Mouse (Mus musculus) megakaryocyte-erythroid progenitor cell, adult 5-6 weeks (primary cell): ENCODE measurements around the gene Anxa7. TPM values are rescaled to one million over a fixed set of nuclear protein-coding genes. Genes with fewer than 3 reads are reported as not detected.

Source experiments
- ATAC-seq: replicated peaks from 2 replicates; pipeline ENCODE4 v1.8.0; 2016; ENCODE audit warnings: mild to moderate bottlenecking, inconsistent platforms; ENCODE audit not compliant: severe bottlenecking, poor library complexity, low FRiP score, low TSS enrichment
- total RNA-seq, 2 experiments: library from RNA; stranded (forward) in 1 of 2; stranded (reverse) in 1 of 2; fragments of 200-1000, 215-1000 nt in 1 of 2; fragments of >200 nt in 1 of 2; fragmentation: Nextera tagmentation in 1 of 2; gene quantifications; 2 replicates each; pipeline ENCODE4 v1.2.3; 2014 to 2017

Anxa7 gene
- total RNA-seq (2014; fragmentation: Nextera tagmentation) (89.1 and 89.2 TPM in 2 replicates), total RNA-seq (2017) (72.3 and 79.6 TPM in 2 replicates)

DNA sequence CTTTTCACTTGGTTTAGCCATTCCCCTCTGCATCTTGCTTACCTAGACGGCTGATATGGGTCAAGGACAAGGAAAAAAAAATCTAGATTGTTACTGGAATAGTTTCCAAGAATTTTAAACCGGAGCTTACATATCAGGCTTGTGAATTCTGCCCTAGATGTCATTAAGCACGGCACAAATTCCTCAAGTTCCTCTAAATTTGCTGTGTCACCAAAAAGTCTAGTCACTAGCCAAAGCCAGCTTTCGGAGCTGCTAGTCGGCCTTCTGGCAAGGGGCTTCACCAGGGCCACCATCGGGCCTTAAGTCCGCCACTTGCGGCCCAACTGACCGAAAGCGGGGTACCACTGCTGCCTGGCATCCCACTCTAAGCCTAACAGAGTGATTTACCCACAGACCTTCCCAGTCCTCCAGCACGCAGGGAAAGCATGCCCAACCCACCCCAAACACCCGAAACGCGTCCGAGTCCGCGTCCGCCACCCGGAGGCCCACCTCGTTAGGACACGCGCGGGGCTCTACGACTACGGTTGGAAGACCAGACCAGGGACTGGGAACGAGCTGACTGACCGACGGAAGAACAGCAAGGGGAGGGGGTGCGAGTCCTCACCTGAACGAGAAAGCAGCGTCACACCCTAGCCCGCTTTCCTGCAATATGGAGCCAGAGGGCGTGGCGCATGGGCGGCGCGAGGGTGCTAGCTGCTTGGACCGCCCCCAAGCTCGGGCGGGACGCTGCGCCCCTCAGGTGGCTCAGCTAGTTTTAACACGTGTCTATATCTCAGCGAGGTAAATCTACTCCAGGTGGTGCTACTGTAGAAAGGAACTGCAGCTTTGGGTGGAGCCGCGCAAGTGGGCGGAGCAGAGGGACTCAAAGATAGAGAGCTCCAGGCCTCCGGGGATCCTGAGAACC is at the start of gene Anxa7:
Gene Anxa7 (minus strand): TSS at position 843 of the 904 bp plus-strand sequence.
- peak; percentile 86 for ATAC-seq

DNA sequence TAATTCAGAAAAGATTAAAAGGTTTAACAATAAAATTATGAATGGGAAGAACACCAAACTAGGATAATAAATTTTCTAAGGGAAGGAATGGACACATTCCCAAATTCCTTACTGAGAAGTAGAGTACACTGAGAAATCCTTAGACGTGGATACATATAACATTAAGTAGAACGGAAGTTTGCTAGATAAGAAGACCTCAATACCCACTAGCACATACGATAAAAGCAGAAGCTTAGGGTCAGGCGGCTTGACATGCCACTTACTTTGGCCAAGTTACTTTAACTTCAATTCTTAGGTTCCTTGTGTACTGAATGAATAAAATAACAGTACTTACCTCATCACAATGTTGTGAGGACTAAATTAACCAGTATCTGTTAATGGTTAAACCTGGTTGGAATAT is 49.7 kb upstream of the Anxa7 start:
- no peak for ATAC-seq

DNA sequence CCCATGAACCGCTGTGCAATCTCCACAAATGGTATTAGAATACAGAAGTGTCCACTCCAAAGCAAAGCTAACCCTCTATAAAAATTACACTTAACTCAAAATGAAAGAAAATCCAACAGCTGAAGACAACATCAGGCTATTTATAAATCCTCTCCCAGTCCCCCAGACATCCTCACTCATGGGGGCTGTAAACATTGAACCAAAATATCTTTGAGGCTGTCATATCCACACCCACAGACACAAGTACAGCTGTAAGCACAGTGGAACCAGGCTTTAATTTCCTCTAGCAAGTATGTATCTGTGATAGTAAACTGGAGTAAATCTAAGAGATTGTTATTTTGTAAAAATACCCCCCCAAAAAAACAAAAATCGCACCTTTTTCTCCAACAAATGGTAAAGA is 40.2 kb upstream of the Anxa7 start:
- ATAC-seq = no peak

DNA sequence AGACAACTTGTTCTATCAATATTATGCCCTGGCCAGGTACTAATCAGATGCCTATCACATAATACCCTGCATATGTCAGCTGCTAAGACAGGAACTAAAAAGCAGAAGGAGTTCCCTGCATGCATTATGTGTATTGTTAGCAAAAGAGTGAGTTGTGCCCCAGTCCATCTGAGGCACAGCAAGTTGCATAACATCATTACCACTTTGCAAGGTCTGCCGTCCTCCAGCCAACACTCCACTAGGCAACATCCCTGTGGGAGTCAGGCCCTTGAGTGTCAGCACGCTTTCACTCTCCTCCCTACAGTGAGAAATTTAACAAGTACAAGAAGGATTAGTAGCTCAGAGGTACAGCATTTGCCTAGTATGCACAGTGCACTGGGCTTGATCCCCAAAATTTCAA is 28.5 kb upstream of the Anxa7 start:
- no peak for ATAC-seq

DNA sequence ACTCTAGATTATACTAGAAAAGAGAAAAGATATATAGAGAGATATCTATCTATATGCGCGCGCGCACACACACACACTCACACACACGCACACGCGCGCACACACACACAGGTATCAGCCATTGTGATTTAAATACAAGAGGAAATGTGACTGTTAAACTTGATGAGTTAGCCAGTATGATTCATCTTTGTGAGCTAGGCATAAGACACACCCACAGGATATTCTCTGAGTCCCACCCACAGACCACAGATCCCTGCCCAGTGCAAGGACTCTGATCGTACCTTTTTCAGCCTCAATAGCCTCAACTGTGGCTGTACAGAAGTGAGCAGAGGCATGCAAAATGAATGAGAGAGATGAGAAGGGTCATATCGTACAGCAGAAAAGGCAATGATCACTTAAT is 23.0 kb upstream of the Anxa7 start:
- 0 out of 2 replicates have a peak, but pooled peaks have one; percentile 63 for ATAC-seq

DNA sequence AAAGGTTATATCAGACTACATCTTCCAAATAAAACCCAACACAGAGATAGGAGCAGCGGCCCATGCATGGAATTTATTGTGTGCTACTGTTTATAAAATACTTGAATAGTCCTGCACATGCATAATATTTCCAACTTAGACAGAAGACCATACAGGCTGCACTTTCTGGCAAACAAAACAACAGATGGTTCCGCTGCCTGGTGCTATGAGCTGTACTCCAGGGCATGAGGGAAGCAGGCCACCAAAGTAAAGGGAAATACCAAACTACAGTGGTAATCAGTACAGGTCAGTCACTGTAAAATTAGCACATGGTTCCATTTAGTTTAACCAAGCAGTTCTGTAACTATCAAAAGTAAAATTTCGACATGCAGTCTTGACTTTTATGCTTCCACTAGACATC is 20.0 kb upstream of the Anxa7 start:
- ATAC-seq = no peak

DNA sequence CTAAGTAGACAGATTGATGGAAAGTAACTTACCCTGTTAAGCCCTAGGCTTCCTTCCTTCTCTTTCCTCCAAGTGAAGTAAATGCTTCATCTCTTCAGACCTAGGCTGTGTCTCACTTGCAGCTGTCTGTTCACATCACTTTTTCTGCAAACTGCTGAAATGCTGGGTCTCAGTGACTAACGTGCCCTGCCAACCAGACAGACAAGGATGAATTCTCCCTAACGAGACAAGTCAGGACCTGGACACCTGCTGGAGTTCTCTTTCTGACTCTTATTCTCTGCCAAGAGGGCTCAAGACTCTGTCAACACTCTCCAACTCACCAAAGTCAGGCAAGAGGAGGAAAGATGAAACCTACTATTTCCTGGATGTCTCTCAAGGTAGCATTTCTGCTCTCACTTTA is 16.7 kb upstream of the Anxa7 start, which contains the start of gene Mss51:
Gene Mss51 (minus strand): TSS at position 299 of the 400 bp plus-strand sequence.
- no peak for ATAC-seq

DNA sequence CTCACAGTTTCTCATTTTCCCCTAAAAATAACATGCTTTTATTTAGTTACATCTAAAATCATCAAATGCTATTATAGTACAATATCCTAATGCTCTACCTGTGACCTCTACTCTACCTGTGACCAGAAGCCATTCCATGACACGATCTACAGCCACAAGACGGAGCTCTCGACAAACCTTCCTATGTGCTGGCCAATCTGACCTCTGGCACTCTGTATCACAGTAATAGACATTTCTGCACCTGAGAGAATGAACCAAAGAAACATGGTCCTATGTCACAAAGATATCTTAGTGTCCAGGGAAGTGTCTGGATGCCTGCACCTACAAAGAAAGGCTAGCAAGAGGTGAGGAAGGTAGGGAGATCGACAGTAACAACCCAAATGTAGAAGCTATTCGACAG is 6.1 kb upstream of the Anxa7 start:
- no peak for ATAC-seq

DNA sequence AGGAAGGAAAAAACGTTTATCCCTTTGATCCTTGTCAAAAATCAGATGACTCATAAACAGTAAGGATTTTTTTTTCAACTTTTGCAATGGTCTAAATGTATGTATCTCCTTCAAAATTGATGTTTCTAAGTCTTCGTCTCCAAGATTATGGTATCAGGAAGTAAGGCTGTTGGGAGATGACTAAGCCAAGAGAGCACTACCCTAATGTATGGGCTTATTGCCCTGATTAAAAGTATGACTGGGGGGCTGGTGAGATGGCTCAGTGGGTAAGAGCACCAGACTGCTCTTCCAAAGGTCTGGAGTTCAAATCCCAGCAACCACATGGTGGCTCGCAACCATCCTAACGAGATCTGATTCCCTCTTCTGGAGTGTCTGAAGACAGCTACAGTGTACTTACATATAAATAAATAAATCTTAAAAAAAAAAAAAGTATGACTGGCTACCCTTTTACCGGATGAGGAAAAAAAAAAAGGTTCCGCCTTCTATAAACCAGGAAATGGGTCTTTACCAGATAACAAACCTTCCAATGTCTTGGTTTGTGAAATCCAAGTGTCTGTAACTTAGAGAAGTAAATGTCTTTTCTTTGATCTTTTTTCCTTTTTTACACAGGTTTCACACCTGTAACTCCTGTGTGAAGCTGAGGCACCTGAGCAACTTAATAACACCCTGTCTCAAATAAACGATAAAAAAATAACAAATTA is 2.3 kb upstream of the Anxa7 start:
- ATAC-seq = no peak

DNA sequence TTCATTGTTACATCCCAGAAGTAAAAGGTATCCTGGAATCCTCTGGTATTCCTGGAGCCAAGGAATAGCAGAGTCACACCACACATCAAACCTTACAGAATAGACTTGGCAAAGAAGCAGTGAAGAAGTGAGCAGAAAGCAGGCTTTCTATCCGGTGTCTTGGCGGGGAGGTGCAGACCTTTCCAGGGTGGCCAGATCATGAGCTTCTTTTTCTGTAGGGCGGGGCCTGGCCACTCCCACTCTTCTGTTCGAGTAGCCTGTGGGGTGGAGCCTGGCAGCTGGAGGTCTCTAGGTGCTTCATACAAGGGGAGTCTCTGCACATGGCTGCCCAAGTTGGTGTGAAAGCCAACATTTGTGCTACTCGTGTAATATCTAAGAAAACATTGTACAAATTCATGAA is 1.3 kb upstream of the Anxa7 start:
- peak; percentile 74 for ATAC-seq

DNA sequence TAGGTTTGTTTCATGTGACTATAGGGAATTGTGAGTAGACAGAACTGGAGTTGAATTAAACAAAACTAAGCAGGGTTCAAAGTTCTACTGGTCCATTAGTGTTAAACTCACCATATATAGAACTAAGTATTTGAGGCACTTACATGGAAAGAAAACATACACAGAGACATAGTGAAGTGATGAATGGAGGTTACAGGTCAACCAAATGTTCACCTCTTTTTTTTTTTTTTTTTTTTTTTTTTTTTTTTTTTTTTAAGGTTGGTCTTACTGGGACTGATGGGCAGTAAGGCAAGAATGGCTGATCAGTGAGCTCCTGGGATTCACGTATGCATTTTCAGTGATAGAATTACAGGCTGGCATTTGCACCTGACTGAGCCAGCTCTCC is 254 bp upstream of the Anxa7 start:
- ATAC-seq = no peak

DNA sequence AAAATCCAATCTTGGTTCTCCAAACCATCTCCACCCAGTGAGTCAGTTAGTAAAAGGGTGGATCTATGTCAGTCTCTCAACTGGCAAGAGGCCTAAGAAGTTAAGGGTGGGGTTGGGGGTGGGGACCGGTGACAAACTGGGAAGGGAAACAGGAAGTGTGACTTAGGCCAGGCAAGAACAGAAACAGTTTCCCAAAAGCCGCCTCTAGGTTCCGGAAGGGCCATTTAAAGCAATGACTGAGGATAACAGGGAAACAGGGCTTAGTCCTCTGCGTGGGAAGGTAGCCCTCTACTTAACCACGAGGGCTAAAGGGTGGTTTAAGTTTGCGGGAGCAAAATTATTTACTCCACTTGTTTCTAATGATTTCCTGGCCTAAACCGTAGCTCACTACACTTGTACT is 1.1 kb downstream of the Anxa7 start:
- ATAC-seq = peak; percentile 37

DNA sequence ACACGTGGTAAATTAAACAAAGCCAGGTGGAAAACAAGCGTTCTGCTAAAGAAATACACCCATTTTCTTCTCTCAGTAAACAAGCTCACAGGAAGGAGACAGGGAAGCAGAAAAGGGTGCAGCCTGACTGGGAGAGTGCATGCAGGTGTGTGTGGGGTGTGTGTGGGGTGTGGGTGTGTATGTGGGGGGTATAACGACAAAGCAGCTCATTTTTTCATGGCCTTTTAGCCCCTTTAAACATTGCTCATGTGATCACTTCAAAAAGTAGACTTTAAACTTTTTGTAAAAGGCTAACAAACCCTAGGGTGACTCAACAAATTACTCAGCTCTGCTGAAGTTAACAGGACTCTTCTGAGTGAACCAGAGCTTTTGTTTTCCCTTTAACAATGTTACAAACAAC is 1.5 kb downstream of the Anxa7 start:
- no peak for ATAC-seq

DNA sequence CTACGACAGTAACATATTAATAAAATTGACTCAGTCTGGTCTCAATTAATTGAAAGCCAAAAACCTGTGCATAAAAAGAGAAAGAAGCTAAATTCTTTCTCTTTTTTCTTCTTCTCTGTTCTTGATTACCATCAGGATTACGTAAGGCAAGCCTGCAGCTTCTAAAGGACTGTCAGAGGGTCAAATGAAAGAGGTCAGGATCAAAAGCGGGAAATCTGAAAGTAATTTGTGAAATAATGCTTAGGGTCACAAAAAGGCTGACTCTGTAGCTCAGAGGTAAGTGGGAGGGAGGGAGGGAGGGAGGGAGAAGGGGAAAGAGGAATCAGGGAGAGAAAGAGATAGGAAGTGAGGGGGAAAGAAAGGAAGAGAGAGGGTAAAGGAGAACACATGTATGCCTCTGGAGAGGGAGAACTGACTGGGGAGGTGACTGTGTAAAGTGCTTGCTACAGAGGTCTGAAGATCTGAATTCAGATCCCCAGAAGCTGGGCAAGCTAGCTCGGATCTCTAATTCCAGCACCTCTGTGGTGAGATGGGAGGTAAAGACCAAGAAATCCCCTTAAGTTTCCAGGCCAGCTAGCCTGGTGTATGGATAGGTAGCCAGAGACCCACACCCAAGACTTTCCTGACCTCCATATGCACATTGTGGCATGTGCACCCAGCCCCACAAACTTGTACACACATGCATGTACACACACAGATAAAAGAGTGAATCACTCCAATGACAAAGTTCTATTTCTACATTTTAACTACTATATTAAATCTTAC is 2.5 kb downstream of the Anxa7 start:
- ATAC-seq = no peak

DNA sequence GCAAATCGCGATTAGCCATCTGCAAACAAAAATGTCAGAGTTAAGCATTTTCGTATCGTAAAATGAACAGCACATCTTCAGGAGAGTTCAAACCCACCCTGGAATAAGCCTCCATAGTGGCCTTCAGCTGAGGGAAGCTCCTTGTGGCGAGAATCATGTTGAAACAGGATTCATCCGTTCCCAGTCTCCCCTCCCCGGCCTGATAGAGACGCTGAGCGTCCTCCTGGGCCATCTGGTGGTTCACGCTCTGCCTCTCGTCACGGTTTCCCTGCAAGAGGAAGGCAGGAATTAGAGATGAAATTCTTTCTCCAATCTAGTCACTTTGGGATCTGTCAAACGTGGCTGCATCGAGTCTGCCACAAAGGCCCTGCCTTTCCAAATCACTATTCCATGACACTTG is 19.7 kb downstream of the Anxa7 start:
- no peak for ATAC-seq

DNA sequence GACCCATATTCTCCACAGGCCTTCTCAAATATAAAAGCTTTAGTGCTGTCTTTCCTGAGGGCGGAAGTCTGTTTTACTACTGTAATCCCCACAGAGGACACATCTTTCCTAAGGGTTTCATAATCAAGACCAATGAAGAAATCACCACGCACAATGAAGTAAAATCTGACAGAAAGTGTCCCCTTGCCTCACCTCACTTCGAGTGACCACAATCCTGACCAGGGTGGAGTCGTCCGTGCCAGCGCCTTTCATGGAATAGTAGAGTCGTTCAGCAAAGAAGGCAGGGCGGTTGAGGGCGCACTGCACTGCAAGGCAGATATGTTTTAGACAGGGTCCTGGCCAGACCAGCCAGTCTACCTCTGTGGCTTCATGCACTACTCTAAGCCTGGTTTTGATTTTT is 21.6 kb downstream of the Anxa7 start:
- no peak for ATAC-seq

DNA sequence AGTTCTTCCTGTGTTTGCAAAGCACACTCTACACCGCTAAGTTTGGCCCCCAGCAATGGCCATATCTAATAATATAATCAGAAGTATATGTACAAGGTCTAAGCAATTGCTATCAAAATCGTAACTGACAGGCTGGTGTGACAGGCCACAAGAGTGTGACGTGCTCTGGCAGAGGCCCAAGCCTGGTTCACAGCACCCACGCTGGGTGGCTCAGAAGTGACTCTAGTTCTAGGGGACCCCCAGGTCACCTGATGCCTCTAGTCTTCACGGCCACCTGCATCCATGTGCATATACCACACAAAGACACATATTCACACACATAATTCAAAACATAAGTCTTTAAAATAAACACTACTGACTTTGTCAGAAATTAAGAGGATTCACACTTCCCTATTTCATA is 27.0 kb downstream of the Anxa7 start:
- no peak for ATAC-seq

DNA sequence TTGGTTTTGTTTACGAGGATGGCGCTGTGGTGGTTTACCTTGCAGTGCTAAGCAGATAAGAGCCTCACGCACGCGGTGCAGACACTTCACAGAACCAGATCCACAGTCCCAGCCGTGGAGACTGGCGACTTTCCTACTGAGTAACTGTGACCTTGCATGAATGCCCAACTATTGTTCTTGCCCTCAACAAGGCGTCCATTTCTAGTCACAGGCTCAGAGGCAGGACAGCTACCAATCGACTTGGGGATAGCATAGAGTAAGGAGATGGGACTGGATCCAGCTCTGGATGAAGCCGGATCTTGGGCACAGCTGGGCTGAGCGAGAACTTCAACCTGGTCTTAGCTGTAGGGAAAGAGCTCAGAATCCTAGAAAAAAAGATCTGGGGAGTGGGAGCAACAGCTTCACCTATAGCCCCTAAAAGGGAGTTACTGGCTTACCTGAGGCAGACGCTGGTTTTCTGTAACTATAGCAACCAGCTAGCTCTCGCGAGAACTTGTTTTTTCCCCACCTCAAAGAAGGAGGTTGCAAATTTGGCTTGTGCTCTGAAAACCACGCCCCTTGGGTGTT is 28.1 kb downstream of the Anxa7 start, which contains the start of gene Cfap70:
Gene Cfap70 (minus strand): TSS at position 462 of the 567 bp plus-strand sequence.
- peak; percentile 77 for ATAC-seq

DNA sequence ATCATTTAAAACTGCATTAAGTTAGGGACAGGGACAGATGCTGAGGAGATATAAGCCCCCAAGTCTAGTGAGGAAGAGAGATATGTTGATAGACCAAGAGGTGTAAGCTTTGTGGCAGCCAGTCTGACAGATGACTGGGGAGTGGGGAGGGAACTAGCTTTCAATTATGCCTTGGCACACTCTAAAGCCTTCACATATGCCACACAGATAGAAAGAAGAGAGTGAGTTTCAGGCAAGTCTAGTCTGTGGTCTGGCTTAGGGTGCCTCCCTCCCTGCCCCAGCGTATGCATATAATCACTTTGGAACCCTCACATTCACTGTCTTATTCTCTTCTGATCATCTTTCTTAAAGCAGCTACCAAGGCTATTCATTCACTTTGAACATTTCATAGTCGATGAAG is 28.6 kb downstream of the Anxa7 start:
- ATAC-seq = peak; percentile 57

DNA sequence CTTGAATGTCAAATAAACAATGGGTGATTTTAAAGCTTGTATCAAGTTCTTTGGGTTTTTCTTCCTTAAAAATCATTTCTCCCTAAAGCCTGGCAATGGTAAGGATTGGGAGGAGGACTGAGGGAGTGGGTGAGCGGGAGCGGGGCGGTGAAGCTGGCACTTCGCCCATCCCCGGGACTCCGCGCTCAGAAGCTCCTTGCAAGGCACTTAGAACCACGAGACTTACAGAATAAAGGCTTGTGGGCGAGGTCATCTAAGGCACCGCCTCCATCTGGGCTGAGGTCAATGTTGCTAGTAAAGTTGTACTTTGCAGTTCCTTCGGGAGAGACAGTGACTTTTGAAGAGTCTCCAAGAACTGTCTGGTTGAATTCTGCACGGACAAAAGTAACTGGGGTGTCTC is 32.7 kb downstream of the Anxa7 start:
- ATAC-seq = no peak
